Mouse (Mus musculus): ENCODE data around the gene 2700097O09Rik.
A peak's percentile ranks its signal among the peaks of the same experiment; 100 is the strongest.
"Not testable (repeated sequence)": the region's sequence is repeated elsewhere in the genome, so short reads cannot be mapped to it uniquely, and the experiment has no call there.

Gene 2700097O09Rik

DNA sequence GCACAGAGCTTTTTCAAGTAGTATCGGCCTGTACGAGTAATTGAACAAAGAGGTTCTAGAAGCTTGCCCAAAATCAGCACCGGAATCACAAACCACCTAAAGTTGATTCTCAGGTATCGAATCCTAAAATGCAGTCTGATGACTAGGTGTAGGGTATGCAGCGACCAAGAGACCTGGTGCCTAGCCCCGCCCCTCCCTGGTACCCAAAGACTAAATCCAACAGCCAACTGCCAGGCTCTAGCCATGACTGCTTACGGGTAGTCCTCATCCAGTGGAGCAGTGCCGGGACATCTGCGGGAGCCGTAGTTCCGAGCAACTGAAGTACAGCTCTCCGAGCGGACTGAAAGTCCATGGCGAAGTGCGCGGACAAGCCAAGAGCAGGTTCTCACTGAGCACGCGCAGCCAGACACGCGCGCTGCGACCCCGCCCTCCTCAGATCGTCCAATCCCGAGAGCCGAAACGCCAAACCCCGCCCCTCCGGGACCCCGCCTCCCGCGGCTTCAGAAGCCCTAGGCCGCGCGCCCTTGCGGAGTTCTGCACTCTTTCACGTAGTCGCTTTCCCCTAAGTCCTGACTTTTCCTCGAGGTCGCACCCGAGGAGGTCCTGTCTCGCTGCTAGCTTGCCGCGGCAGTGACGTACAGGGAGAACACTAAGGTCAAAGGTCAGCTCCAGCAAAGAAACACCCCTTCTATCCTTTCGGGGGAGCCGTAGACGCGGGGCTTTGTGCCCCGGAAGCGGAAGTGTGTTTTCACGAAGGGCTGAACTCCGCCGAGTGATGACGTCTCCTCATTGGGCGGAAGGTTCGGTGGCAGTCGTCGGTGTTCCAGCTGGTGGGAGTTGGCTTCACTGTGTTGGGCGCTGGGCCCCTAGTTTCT lies at the start of gene 2700097O09Rik, which contains the start of gene Srp54a:
TSS of gene 2700097O09Rik (minus strand) at position 385 of the 875 bp plus-strand sequence.
TSS of gene Srp54a (plus strand) at position 537 of the 875 bp plus-strand sequence.
- DNase-seq (ENCODE audit: low spot score in 2 of 2): peak; percentile 89 to 91

DNA sequence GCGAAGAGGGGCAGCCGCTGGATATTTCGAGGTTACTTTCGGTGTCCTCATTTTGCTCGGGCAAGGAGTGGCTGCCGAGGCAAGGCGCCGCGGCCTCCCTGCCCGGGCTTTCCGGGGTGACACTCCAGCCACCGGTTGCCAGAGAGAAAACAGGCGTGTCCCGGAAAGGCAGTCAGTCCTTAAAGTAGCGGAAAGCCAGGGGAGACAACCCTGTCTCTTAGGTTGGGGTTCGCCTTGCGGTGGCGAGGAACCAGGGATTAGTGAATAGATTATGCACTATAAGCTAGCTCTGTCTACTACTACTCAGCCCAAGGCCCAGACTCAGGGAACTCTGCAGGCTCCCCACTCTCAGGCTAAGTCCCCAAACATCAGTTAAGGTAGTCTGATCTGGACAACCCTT lies 44.8 kb upstream of the 2700097O09Rik start:
- DNase-seq (ENCODE audit: low spot score in 2 of 2): not testable (repeated sequence)

DNA sequence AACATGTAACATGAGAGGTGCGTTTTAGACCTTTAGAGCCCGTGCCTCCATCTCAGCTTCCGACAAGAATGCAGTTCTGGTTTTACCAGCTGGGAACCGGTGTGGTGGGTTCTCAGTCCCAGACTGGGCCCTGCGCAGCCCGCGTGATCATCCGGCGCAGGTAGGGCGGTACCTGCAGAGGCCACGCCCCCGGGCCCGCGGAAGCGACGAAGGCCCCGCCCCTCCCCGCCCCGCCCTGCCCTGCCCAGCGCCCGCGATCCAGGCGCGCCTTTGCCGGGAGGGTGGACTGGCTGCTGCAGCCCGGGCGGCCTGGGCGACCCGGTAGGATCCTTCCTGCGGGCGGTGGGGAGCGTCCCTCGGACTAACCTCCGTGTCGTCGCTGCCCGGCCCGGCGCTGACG lies 44.3 kb upstream of the 2700097O09Rik start, which contains the start of gene Fam177a:
TSS of gene Fam177a (plus strand) at position 228 of the 400 bp plus-strand sequence.
- not testable (repeated sequence) for DNase-seq (ENCODE audit: low spot score in 2 of 2)

DNA sequence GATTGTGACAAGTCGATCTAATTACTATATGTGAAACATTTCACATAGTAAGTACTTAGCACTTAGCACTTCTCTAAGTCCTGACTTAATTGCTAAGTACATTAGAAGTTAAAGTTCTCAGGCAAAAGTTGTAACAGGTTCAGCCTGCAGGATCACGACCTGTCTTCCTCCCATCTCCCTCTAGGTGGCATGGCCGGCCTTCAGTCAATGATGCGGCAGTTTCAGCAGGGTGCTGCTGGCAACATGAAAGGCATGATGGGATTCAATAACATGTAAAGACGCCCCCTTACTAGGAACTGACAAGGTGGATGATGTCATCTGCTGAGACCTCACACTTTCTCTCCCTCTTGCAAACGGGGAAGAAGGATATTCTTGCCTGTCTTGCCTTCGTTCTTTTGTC lies 32.7 kb upstream of the 2700097O09Rik start:
- not testable (repeated sequence) for DNase-seq (ENCODE audit: low spot score in 2 of 2)

DNA sequence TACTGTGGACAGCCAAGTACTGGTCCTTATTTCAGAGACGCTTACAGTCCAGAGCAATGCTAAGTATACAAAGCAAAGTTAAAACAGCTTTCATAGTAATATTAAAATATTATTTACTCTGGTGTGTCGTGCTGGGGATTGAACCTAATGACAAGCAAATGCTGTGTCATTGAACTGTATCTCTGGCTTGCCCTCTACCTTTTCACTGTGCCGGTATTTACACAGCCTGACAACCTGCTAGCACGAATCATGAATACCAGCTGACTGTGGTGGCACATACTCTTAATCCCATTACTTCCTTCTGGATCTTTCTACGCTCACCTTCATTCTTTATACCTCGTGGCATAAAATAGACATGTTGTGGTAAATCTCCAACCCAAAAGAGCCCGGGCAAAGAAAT lies 12.2 kb upstream of the 2700097O09Rik start:
- DNase-seq (ENCODE audit: low spot score in 2 of 2): not testable (repeated sequence)

DNA sequence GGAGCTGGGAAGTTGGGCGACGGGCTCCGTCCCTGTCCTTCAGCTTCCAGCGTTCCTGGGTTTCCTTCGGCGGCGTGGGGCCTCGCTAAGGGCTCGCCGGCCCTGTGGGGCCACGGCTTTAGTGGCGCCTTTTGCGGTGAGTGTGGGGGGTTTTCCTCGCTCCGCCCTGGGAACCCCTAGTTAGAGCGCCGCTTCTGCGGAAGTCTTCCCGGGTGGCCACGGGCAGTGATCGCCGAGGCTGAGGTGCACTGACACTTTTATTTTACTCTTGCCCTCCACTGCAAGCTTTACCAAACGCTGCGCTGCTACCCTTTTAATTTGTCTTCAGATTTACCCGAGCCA lies 662 bp upstream of the 2700097O09Rik start:
- not testable (repeated sequence) for DNase-seq (ENCODE audit: low spot score in 2 of 2)

DNA sequence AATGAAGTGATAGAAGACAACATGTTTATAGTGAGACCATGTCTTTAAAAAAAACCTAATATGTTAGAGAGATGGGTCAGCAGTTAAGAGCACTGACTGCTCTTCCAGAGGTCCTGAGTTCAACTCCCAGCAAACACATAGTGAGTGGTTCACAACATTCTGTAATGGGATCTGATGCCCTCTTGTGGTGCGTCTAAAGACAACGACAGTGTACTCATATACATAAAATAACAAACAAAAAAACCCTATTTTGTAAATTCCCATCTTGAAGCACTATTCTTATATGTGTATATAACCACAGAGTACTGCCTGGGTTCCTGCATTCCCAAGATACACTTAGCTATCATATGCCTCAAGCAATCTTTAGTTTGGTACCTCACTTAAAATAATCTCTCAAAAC lies 1.2 kb downstream of the 2700097O09Rik start:
- DNase-seq (ENCODE audit: low spot score in 2 of 2): not testable (repeated sequence)

DNA sequence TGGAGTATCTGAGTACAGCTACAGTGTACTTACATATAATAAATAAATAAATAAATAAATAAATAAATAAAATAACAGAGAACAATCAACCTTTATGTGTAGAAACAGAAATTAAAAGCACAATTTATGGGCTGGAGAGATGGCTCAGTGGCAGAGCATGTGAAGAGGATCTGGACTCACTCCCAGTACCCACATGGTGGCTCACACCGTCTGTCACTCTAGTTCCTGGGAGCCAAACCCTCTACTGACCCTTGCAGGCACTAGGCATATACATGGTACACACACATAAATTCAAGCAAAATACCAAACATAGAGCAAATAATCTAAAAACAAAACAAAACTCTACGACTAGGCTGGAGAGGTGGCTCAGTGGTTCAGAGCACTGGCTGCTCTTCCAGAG lies 4.6 kb downstream of the 2700097O09Rik start:
- DNase-seq (ENCODE audit: low spot score in 2 of 2): no peak

DNA sequence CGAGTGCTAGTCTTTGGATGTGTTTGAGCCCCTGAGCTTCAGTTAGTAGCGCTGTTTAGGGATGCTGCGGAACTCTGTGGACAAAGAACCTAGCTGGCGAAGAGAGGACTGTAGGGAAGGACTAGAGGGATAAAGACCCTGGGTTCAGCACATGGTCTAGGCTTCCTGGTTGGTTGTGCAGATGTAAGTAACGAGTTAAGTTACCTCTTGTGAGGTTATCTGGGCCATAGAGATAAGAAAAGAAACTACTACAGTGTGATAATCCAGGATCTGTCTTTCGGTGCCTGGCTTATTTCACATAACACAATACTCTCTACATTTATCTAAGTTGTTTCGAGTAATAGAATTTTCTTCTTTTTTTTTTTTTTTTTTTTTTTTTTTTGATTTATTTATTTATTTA lies 6.2 kb downstream of the 2700097O09Rik start:
- DNase-seq (ENCODE audit: low spot score in 2 of 2): no peak

DNA sequence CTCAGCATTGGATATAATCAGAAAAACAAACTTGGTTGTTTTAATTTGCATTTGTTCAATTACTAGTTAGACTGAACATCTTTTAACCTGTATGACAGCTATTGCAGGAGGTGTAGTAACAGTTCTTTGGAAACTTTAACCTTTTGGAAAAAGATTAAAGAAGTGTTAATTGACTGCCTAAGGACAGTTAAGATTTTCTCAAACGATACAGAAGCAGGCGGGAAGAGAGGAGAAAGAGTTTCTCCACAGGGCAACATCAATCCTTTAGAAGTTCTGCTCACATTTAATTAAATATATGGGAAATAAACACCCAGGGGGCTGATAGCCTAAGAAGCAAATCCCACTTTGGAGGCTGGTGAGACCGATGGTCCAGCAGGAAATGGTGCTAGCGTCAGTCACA lies 7.4 kb downstream of the 2700097O09Rik start:
- DNase-seq (ENCODE audit: low spot score in 2 of 2): no peak

DNA sequence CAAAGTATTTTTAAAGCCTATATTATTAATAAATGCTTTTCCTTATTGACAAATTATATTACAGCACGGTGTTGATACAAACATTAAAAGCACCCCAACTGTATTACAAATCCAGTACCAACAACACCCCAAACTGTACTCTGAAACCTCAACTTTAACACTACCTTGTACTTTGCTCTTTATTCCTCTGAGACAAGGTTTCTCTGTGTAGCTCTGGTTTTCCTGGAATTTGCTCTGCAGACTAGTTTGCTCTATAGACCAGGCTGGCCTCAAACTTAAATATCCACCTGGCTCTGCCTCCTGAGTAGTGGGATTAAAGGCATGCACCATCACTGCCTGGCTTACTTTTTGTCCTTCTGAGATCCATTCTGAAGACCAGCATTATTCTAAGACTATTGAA lies 17.8 kb downstream of the 2700097O09Rik start:
- DNase-seq (ENCODE audit: low spot score in 2 of 2): no peak

DNA sequence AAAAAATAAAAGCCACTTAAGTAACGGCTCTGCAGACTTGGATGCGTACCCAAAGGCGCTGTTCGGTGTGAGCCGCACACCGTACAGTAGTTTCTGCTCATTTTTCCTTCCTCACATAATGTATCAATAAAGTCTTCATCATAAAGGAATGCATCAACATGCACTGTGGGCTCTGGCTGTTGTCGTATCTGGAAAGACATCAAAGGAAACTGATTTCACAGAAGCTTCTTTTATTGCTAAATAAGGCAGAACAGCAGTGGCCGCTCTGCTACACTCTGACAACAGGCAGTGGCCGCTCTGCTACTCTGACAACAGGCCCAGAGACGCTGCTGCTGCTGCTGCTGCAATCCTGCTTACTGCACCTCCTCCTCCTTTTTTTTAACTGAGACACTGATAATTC lies 18.9 kb downstream of the 2700097O09Rik start:
- no peak for DNase-seq (ENCODE audit: low spot score in 2 of 2)

DNA sequence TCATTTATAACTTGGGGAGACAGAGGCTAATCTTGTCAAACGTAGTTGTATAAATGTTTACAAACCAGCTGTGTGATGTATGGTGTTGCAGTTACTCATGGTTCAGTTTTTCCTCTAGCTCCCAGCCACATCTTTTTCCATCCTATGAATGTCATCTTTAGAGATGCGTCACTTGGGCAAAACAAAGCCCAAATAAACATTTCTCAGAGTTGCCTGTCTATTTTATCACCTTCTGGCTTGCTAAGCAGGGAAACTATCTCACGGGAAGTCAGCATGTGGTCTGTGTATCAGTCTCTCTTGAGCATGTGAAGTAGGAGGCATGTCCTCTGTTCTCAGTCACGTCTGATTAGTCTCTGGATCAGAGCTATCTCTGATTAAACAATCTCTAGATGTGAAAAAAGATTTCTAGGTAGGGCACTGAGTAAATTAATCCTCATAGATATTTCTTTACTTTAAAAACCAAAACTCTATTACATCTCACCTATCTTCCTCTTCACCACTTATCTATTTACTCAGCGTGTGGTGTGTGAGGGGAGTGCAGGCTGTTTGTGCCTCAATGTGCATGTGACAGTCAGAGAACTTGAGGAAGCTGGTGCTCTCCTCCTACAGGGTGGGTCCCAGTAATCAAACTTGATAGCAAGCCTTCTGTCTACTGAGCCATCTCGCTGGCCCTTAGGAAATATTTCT lies 19.6 kb downstream of the 2700097O09Rik start:
- no peak for DNase-seq (ENCODE audit: low spot score in 2 of 2)

DNA sequence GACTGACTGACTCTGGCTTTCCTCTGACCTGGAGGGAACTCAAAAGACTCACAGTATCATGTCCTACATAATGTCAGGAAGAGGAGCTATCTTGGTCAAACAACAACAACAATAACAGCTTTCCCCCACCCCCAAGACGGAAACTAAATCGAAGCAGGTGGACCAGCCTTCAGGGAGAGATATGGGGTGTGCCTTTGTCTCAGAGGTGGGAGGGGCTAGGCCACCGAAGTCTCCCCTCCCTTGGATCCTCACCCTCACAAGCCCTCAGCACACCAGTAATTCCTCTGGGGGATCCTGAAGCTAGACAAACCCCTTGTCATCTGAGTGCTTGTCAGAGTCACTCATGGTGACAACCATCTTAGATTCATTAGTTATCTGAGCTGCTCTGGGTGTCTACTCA lies 20.1 kb downstream of the 2700097O09Rik start:
- DNase-seq (ENCODE audit: low spot score in 2 of 2): no peak

DNA sequence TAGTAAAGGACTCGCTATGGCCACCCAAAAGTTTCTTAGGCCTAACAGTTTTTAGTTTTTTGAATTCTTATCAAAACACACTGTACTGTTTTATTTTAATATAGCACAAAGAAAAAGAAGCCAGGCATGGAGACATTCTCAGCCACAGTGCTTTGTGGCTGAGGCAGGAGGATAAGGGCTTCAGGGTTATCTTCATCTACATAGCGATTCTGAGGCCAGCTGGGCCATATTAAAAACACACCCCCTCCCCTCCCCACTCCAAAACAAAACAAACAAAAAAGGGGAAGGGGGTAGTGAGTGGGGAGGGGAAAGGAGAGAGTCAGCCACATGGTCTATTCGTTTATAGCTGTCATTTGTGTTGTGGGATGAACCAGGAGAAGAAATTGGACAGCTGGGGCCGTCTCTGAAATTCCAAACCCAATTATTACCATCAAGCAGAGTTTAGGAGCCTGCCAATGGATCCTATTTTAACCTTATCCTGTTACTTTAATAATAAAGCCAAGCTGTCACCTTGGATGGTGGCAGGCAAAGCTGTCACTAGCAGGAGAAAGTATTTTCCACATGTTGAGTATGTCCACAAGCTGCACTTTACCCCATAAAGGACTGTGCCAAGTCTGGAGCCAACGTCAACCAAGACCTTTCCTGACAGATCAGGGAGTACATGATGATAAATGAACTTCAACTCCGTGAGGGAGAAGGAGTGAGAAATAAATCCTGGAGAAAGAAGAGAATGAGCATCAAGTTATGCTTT lies 20.9 kb downstream of the 2700097O09Rik start:
- DNase-seq (ENCODE audit: low spot score in 2 of 2): no peak

DNA sequence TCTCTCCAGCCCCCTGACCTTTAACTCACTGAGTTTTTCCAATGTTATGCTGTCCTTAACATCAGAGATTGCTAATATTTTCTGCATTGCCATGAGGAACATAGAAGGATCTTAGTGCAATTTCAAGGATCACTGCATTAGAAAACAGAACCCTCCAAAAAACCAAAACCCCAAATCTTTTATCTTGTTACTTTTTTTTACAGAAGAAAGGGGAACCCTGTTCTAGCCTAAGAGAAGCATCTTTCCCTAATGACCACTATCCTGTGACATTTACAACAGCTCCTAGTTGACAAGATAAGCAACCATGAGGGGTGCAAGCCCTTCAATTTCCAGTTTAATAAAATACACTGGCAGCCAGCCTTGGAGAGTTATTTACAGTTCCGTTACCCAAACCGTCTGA lies 23.2 kb downstream of the 2700097O09Rik start:
- no peak for DNase-seq (ENCODE audit: low spot score in 2 of 2)

DNA sequence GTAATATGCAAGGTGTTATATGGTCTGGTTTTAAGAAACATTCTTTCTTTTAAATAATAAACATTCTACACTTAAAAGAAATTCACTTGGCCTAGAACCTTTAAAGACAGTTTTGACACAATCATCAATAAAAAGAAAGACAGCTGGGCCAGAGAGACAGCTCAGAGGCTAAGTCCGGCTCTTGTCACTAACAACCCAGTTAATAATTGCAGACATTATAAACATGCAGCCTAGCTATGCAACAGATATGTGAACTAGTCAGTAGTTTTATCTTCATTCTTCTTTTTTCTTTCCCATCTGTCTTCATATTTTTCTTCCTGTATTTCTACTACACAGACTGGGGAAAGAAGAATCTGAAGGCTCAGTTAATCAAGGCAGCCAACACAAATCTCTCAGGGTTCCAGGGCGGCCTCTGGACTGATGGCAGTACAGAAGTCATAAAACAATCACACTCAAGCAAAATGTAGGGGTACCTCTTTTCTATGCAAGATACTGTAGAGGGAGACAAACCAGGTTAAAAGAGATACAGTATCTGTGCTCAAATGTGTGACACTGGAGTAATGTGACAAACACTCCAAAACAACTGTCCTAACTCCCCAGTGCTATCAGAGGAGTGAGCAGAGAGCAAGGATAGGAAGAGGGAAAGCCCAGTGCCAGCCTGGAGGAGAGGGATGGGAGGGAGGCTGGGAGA lies 25.2 kb downstream of the 2700097O09Rik start:
- no peak for DNase-seq (ENCODE audit: low spot score in 2 of 2)

DNA sequence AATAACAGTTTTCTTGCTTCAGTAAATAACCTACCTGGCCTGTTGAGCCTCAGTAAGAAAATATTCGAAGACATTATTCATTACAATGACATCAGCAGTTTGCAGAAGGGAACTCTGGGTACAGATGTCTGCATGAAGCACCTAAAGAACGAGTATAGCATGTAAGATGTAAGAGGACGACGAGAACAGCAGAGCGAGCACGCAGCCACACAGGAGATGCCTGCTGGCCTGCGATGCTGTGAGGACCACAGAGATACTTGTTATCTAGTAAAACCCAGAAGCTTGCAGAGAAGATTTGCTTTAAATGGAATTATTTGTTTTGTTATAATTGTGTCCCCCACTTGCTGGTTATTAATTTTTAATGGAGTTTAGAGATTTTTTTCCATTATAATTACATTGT lies 26.6 kb downstream of the 2700097O09Rik start:
- no peak for DNase-seq (ENCODE audit: low spot score in 2 of 2)

DNA sequence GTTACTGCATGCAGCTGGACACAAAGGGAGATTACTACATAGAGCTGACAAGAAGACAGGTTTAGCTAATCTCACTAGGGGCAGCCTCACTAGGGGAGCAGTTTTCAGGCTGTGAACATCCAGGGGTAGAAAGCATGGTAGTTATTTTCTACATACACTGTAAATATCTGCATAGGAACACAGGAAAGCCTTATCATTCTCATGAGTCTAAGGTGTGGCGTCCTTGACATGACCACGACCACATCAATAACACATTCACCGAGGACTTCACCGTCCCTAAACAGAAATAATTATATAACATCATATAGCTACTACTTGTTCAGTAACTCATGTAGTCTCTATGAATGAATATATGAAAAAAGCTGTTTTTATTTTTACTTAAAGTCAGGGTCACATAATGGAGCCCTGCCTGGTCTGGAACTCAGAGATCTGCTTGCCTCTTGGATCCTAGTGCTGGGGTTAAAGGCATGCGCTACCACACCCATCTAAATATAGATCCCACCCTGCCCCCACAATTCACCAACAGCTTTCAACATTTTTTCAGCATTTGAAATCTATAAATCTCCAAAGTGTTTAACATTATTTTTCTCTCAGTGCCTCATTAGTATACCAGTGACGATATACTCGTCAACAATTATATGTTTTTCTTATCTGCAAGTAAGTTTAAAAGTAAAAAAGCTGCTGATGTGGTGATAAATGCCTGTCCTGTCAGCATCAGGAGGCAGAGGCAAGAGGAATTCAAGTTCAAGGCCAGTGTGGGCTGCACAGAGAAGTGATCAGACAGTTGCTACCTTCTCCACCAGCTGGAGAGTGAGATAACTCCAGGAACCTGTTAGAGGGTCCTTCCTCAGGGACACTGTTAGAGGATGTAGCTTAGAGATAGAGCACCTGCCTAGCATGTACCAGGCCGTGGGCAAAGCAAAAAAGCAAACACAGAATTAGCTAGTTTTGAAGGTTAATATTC lies 28.4 kb downstream of the 2700097O09Rik start:
- DNase-seq (ENCODE audit: low spot score in 2 of 2): no peak

DNA sequence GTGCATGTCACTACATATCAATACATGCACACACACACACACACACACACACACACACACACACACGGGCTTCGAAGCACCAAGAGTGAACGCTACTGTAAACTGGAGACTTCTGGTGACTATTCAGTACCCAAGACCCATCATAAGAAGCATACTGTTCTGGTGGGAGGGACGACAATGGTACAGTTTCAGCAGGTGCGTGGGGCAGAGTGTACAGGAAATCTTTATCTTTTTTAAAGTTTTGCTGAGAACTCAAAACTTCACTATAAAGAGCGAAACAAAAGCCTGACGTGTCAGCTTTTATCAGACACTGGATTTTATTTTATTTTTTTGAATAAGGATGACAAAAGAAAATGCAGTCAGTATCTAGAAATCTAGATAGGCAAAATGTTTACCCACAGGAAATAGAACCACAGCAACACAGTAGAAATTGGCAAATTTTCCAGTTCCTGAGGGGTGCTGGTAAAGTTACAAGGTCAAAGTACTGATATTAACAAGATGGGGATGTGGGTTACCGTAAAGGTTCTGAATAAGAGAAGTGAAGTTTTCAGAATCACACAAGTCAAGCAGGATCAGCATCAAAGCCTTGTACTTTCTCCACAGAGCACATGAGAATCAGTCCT lies 30.1 kb downstream of the 2700097O09Rik start:
- no peak for DNase-seq (ENCODE audit: low spot score in 2 of 2)
